Mouse (Mus musculus) fibroblast of lung, adult 2 months (primary cell): ENCODE measurements around the gene Brd9.
"Not testable (repeated sequence)": the region's sequence is repeated elsewhere in the genome, so short reads cannot be mapped to it uniquely, and the experiment has no call there.

ENCODE experiments used
- DNase-seq: peaks from one replicate; pipeline ENCODE4 v3.0.0-alpha.2; 2011; ENCODE audit warnings: low read depth

The Brd9 gene

GRCm38 (mm10) chr13:73990761-73991160 lies 53.1 kb downstream of the Brd9 start:
- DNase-seq = no peak

DNA sequence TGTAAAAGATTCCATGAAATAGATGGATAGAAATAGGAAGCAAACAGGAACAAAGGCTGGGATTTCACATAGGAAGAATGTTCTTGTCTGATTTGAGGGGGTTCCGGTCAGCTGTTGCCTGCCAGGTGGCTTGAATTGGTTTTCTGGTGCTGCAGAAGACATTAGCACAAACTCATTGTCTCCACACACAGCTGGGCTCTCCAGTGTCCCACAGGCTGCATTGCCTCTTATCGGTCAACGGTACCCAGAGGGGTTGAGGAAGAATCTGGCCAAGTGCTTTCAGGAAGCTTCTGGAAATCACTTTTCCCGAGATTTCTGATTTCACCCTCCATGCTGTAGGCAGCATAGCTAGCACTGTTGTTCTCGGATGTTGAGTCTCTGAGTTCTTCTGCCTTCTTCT lies 53.7 kb downstream of the Brd9 start:
- DNase-seq = no peak

DNA sequence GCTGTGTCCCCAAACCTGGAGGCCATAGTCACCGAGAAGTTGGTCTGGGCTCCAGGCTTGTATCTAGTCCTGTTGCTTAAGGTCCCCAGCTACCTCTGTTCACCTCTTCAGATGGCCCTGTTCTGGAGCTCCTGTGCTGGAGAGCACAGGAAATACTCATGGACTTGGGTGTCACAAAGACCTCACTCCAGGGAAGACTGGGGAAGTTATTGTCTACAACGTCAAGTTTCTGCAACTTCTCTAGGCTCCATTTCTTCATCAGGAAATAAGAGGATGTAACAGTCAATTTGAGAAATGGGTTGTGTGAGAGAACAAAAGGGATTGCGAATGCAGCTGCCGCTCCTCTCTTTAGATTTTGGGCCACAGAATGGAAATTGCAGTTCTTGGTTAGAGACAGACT lies 58.8 kb downstream of the Brd9 start:
- DNase-seq = no peak

DNA sequence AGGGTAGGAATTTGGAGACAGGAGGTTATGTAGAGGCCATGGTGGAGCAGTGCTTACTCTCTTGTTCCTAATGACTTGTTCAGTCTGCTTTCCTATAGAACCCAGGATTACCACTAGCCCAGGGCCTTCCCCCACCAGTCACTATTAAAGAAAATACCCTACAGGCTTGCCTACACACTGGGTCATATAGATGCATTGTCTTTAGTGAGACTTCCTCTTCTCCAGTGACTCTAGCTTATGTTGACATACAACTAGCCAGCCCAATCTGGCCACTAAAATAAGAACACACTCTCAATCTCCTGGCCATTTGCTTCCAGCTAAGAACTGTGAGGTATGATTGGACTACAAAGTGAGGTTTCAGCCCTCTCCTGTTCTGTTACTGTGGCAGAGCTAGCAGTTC lies 62.9 kb downstream of the Brd9 start:
- no peak for DNase-seq

DNA sequence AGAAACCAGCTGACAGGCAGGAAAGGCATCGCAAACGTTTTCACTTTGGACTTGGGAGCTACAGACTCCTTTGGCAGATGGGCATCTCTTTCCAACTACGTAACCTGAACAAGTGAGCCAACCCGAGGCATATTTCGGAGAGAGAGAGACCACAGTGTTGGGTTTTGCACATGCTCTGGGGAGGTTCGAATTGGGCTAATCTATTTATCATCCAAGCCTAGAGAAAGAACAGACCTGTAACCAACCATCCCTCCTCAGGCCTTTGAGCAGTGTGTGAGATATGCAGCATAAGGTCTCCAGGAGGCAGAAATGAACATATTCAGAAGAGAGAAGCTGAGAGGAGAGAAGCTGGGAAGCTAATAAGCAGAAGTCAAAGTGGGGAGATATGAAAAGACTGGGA lies 63.4 kb downstream of the Brd9 start:
- DNase-seq = no peak

GRCm38 (mm10) chr13:74001492-74001891 lies 63.9 kb downstream of the Brd9 start:
- no peak for DNase-seq

GRCm38 (mm10) chr13:74006881-74007280 lies 69.3 kb downstream of the Brd9 start:
- not testable (repeated sequence) for DNase-seq

DNA sequence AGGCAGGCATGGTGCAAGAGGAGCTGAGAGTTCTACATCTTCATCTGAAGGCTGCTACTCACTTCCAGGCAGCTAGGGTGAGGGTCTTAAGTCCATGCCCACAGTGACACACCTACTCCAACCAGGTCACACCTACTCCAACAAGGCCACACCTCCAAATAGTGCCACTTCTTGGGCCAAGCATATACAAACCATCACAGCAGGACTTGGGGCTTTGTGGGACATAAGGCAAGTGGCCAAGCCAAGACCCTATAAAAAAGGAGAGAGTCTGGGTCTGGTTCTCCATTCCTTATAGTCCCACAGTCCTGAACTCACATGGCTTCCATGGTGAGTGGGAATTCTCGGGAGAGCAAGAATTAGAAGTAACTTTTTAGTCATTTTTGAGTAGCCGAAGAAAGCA lies 70.6 kb downstream of the Brd9 start:
- DNase-seq = not testable (repeated sequence)

- DNase-seq = peak; percentile 20
Measured at GRCm38 (mm10) chr13:74008948-74009718, 71.5 kb downstream of the Brd9 start, which contains the start of gene Tppp. Gene Tppp, plus strand, starts transcription at chr13:74009407.

GRCm38 (mm10) chr13:74009791-74010614 lies 72.4 kb downstream of the Brd9 start:
- DNase-seq = no peak
